Mouse (Mus musculus): Measurements from ENCODE around the gene Nmu.

GRCm38 (mm10) chr5:76289234-76289691 is 74.3 kb downstream of the Nmu start:
- TF ChIP-seq POLR2A (IDR thresholded peaks at IDR 0.05; ENCODE audit: borderline replicate concordance, extremely low read depth, insufficient read depth, insufficient read length, poor library complexity, severe bottlenecking) (no peak), CTCF (IDR thresholded peaks at IDR 0.05; ENCODE audit: borderline replicate concordance, extremely low read depth, insufficient read depth, insufficient read length) (no peak)

Measured in brain, embryonic 14.5 days (tissue).